Mouse (Mus musculus): ENCODE measurements at regions not wholly inside any gene's neighbourhood (a gene's known extent, or its start where the extent isn't known, plus 50 kb on each side); places are given as distances from the start of the nearest gene placed in this dataset.

- DNase-seq = no peak
Measured at GRCm38 (mm10) chr13:28754207-28754606, 199.3 kb downstream of the Sox4 start.

GRCm38 (mm10) chr13:28750949-28751692 is 202.4 kb downstream of the Sox4 start:
- DNase-seq = no peak

- DNase-seq = no peak
Measured at GRCm38 (mm10) chr13:28740158-28740670, 213.3 kb downstream of the Sox4 start.

- DNase-seq = no peak
Measured at GRCm38 (mm10) chr13:28738160-28739100, 215.1 kb downstream of the Sox4 start.

DNA sequence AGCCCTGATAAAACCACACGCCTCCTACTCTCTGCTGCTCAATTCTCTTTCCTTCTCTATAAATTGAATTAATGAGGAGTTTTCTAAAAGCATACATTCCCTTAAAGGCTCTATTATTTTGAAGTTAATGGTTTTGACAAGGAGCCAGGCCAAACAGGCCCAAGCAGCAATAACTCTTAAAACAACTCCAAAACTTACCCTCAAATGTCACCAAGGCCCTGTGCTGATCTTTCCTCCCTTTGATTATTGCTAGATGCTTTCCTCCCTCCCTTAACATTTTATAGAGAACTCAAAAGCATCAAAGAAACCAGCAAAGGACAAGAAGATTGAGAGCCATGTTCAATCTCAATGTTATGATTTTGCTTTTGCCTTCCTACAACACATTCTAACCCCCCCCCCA is 221.0 kb downstream of the Sox4 start:
- DNase-seq = no peak

- DNase-seq = no peak
Measured at GRCm38 (mm10) chr13:28732036-28732435, 221.5 kb downstream of the Sox4 start.

- DNase-seq = no peak
Measured at GRCm38 (mm10) chr13:28730059-28730580, 223.4 kb downstream of the Sox4 start.

GRCm38 (mm10) chr13:28728768-28729167 is 224.7 kb downstream of the Sox4 start:
- no peak for DNase-seq

- DNase-seq = no peak
Measured at GRCm38 (mm10) chr13:28724300-28724699, 229.2 kb downstream of the Sox4 start.

DNA sequence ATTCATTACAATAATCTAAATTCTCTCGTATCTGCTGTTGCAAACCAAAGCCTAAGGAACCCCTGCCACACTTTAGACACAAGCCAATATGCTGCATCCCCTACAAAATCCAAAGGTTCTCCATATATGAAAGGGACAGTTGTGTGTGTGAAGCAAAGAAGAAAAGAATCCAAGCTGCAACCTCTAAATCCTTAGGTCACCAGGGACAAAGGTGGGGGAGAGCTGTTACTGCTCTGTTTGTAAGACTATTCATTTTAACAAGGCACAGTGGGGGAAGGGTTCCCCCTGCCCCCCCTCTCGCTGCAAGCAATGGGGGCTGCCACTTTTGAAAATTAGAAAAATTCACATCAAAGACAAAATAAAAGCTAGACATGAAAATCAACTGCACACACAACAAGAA is 231.4 kb downstream of the Sox4 start:
- DNase-seq = no peak

DNA sequence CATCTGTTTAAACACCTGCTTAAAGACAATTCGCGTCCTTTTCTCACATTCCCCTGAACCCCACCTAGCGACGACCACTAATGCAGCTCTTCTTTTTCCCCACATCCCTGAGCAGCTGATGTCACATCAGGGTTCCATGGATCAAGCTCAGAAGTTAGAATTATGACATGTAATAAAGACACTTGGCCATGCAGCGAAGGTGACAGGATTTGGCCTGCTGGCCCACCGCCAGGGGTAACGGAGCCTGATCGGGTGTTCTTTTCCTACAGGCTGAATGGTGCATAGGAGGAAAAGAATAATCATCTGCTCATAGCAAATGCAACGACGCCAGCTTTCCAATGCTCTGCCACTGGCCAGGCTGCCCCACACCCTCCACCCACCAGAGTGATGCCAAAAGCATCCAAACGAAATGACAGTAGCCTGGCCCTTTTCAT is 231.9 kb downstream of the Sox4 start:
- DNase-seq = peak; percentile 53

GRCm38 (mm10) chr13:28720639-28721239 is 232.8 kb downstream of the Sox4 start:
- peak; percentile 24 for DNase-seq

DNA sequence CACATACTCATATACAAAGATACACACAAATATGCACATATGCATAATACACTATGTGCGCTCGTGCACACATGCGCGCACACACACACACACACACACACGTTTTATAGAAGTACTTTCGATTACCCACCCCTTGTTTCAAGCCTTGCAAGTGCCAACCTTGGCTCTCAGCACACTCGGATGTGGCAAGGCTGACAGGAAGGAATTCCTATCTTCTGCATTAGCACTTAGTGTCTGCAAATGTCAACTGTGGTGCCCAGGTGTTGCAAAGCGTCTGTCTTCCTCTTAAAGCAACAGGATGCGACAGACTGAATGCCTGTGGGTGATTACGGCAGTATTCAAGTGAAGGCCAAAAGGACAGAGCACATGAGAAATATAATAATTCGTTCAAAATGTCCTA is 233.3 kb downstream of the Sox4 start:
- no peak for DNase-seq

DNA sequence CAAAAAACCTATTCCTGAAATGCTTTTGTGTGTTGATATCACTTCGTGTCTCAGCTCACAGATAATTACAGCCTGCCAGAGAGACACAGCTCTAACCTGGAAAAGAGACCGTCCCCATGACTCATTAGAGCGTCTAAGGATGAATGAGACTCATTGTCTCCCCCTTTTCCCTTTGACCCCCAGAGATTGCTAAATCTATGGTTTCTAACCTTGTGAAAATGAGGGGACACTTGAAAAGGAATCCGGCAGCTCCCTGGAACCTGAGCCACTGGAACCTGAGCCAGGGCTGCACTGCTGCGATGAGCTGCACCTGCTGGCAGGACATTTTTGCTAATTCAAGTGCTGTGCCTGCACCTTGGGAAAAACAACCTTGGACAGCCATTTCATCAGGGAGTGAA is 234.6 kb downstream of the Sox4 start:
- no peak for DNase-seq

DNA sequence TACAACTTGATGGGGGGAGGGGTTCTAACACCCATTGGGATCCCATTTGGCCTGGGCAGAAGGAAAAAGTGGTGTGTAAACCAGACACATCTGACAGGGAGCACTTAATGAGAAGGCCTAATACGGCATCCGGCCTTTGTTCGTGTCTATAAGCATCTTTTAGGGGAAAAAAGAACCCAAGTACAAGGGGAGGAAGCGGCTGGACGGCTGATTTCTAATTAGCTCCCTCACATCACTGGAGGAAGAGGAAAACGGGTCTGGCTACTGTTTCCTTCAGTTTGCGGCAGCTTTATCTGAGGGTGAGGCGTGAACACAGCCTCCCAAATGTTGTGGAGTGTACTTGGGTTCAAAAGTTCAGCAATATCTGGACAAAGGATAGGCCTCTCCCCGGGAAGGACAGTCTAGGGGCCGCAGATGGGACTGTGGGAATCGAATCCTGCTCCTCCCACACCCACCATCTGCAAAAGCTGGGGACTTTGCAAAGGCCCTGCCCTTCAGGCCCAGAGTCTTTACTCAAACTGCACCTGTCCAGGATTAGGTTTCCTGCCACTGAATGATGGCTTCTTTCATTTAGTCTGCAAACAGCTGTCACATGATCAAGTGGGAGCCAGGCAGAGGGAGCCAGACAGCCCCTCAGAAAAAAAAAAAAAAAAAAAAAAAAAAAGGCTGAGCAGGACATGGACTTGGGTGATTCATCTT is 235.2 kb downstream of the Sox4 start:
- peak; percentile 22 for DNase-seq

- no peak for DNase-seq
Measured at GRCm38 (mm10) chr13:28717404-28717803, 236.1 kb downstream of the Sox4 start.

DNA sequence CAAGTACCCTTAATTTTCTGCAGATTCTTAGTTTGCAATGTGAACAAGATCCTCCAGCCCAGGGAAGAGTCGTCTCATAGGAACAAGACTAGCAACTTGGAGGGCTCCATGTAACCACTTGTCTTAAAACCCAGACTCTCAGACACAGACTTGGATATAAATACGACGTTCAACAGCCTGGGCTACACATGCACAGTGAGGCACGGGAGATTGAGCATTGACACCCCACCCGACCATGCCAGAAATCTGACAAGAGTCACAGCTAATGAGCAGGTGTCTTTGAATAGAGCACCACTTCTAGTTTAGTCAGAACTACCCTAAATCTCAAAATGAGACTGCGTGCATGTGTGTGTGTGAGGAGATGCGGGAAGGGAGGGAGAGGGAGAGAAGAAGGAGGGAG is 243.5 kb downstream of the Sox4 start:
- no peak for DNase-seq

DNA sequence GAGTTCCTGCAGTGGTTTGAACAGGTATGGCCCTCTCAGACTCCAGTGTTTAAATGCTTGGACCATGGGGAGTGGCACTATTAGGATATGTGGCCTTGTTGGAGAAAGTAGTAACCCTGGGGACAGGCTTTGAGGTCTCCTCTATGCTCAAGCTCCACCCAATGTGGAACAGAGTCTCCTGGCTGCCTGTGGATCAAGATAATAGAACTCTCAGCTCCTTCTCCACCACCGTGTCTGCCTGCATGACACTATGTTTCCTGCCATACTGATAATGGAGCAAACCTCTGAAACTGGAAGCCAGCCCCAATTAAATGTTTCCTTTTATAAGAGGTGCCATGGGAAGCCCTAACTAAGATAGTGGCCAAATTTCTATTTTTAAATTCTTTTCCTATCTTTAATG is 252.2 kb downstream of the Sox4 start:
- no peak for DNase-seq

DNA sequence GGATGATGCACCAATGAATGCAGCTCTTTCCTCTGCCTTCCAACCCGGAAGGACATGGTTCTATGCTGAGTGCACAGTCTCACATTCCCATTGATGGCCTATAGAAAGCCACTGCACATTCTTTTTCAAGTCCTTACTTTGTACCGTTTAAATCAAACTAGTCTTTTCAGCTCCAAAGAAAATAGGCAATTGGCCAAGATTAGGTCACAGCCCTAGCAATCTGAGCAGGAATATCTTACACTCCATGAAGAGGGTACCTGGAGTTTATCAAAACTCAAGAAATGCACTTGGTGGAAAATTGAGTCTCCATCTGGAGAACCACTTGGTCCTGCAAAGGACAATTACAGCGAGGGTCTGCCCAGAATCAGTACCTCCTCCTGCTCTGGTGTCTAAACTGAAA is 253.4 kb downstream of the Sox4 start:
- no peak for DNase-seq

DNA sequence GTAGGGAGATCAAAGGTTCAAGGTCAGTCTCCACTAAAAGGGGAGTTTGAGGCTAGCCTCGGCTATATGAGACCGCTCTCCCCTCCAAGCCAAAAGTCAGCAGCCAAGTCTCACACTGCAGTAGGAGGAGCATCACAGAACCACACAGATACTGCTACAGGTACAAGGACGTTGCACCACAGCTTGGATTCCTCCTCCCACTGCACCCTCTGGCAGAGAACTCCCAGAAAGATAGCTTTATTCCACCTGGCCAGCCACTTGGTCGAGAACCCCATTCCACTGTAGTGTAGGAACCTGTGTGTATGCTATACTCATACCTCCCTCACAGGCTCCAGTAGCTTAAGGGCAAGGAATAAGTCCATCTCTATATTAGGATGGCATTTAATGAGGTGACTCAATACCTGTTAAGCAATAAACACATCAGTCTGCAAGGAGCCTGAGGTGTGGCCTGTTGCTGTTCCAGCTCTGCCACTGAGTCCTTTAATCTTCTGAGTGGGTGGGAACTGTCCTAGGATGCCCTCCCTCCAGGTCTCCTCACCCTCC is 254.0 kb downstream of the Sox4 start:
- DNase-seq = no peak

All from gastrocnemius, postnatal 10 days (tissue).